Mouse (Mus musculus) MEL-GATA-1-ER (cell line): ENCODE measurements around the gene Alpk1.

Experiments
- DNase-seq: peaks from one replicate; pipeline ENCODE4 v3.0.0-alpha.2; 2012; ENCODE audit warnings: low read depth; ENCODE audit errors: extremely low read depth

Gene Alpk1

GRCm38 (mm10) chr3:127630735-127631372 is 149.5 kb downstream of the Alpk1 start:
- DNase-seq, result no peak

GRCm38 (mm10) chr3:127630190-127630589 is 150.1 kb downstream of the Alpk1 start:
- no peak for DNase-seq

DNA sequence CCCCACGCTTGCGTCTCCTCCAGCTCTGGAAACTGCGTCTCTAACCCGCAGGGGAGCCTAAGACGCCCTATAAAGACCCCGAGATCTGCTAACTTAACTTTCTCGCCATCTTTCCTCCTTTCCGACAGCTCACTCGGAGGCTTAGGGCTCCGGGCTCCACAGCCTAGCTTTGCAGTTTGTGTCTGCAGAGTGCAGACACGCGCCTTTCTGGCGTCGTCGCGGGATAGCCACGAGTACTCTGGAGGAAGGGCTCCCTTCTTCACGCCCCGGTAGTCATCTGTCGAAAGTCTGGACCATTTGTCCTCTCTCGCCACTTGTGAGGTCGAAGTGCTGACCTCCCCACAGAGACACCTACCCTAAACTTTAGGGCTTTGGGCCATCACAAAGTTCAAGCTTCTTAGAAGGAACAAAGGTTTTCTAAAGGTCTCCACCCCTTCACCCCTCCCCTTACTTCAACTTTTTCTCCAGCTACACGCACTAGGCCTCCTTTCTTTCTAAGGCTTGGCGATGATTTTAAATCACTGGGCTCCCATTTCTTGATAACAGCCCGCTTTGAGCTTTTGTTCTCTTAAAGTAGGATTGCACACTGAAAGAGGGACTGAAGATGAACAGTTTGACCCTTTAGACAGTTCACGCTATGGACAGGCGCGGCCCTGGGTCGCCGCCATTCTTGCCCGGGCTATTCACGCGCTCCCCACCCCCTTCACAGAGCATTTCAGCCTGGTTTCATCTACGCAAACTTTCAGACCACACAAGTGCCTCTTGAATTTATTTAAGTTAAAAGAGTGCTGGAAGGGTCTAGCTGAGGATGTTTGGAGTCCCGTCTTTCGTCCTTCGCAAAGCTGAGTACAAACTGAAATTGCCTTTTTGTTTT is 151.8 kb downstream of the Alpk1 start:
- no peak for DNase-seq

GRCm38 (mm10) chr3:127627956-127628310 is 152.4 kb downstream of the Alpk1 start:
- DNase-seq, result no peak

- no peak for DNase-seq
These were observed 153.0 kb downstream of the Alpk1 start for GRCm38 (mm10) chr3:127627151-127627955.

- DNase-seq, result no peak
These were observed 153.8 kb downstream of the Alpk1 start for GRCm38 (mm10) chr3:127626524-127626923.

- DNase-seq, result peak; percentile 58
These were observed 154.5 kb downstream of the Alpk1 start for GRCm38 (mm10) chr3:127625701-127626399.

- DNase-seq, result peak; percentile 52
These were observed 155.0 kb downstream of the Alpk1 start for GRCm38 (mm10) chr3:127625296-127625695.
